Mouse (Mus musculus): ENCODE data around the gene Slpi. TPM values are rescaled to one million over a fixed set of nuclear protein-coding genes. Genes with fewer than 3 reads are reported as not detected.

The Slpi gene
- total and polyA plus RNA-seq, 2 experiments: 1.4 to 4.5 TPM

DNA sequence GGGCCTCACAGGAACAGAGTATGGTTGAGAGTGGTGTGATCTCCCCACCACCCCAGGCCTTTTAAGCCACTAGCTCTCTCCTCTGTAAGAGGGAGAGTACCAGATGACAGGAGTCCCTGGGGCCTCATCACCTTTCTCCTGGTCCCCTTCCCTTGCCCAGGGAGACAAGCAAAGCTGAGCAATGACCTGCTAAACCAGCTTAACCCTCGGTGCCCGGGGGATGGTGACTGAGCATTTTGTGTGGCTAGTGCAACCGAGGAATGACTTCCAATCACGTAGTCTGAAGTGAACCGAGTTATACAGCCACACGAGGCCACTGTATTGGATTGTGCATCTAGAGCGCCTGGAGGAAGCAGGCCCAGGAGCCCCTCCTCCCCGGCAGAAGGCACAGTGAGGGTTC lies 35.5 kb upstream of the Slpi start:
- Histone ChIP-seq H3K79me2 (ENCODE audit: control insufficient read depth, insufficient read depth, low read length) (no peaks in the 10 kb centered on the region), H3K27me3 (ENCODE audit: control insufficient read depth, insufficient read depth, low read length) (no peaks in the 10 kb centered on the region), H3K27ac (replicated peaks; ENCODE audit: insufficient read depth, low read depth, low read length) (peak overlapping the region; percentile 54), H3K36me3 (ENCODE audit: control insufficient read depth, insufficient read depth, low read length) (peaks cover 49% of the 10 kb centered on the region), H3K9ac (ENCODE audit: low read depth, low read length) (peak overlapping the region; percentile 29; the same call in 1 of the 2 replicates), H3K4me1 (ENCODE audit: control insufficient read depth, insufficient read depth, low read length) (peaks cover 51% of the 10 kb centered on the region), H3K4me3 (ENCODE audit: insufficient read depth, low read depth, low read length) (no peak overlapping the region)
- DNase-seq (ENCODE audit: extremely low read depth, low read depth, low spot score): peak; percentile 59
- TF ChIP-seq CTCF (IDR thresholded peaks at IDR 0.05; ENCODE audit: low read depth, low read length): no peak
- no peak for TF ChIP-seq POLR2A (IDR thresholded peaks at IDR 0.05; ENCODE audit: extremely low read depth, insufficient read depth, low read length)
- 62% methylated on average over 8 of the region's 8 CpGs for WGBS

DNA sequence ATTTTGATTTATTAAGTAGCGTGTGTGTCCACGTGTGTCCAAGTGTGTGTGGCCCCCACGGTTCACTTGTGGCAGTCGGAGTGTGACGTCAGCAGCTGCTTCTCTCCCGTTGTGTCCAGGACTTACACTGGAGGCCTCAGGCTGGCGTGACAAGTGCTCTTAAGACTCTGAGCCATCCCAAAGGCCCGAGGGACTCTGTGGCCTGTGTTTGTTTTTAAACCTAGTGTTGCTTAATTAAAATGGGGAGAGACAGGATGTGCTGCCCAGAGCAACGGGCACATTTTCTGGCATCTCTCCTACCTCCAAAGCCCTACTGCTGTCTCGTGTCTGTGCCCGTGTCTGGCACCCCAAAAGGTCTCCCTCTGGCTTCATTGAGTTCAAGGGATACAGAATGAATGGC lies 34.6 kb upstream of the Slpi start:
- peak; percentile 93 for DNase-seq (ENCODE audit: extremely low read depth, low read depth, low spot score)
- H3K36me3 ChIP-seq (ENCODE audit: control insufficient read depth, insufficient read depth, low read length): peaks cover 39% of the 10 kb centered on the region
- H3K27me3 ChIP-seq (ENCODE audit: control insufficient read depth, insufficient read depth, low read length): no peaks in the 10 kb centered on the region
- H3K79me2 ChIP-seq (ENCODE audit: control insufficient read depth, insufficient read depth, low read length): no peaks in the 10 kb centered on the region
- peaks cover 50% of the 10 kb centered on the region for H3K4me1 ChIP-seq (ENCODE audit: control insufficient read depth, insufficient read depth, low read length)
- peak overlapping the region; percentile 89 for H3K27ac ChIP-seq (replicated peaks; ENCODE audit: insufficient read depth, low read depth, low read length)
- 27% methylated on average over 11 of the region's 11 CpGs for WGBS
- H3K9ac ChIP-seq (ENCODE audit: low read depth, low read length): peak overlapping the region; percentile 42; the same call in 1 of the 2 replicates
- no peak overlapping the region for H3K4me3 ChIP-seq (ENCODE audit: insufficient read depth, low read depth, low read length)
- TF ChIP-seq POLR2A (IDR thresholded peaks at IDR 0.05; ENCODE audit: extremely low read depth, insufficient read depth, low read length) (0 out of 2 replicates have a peak, but pooled peaks have one; percentile 38), CTCF (IDR thresholded peaks at IDR 0.05; ENCODE audit: low read depth, low read length) (peak; percentile 4; the same call in 1 of the 2 replicates)

DNA sequence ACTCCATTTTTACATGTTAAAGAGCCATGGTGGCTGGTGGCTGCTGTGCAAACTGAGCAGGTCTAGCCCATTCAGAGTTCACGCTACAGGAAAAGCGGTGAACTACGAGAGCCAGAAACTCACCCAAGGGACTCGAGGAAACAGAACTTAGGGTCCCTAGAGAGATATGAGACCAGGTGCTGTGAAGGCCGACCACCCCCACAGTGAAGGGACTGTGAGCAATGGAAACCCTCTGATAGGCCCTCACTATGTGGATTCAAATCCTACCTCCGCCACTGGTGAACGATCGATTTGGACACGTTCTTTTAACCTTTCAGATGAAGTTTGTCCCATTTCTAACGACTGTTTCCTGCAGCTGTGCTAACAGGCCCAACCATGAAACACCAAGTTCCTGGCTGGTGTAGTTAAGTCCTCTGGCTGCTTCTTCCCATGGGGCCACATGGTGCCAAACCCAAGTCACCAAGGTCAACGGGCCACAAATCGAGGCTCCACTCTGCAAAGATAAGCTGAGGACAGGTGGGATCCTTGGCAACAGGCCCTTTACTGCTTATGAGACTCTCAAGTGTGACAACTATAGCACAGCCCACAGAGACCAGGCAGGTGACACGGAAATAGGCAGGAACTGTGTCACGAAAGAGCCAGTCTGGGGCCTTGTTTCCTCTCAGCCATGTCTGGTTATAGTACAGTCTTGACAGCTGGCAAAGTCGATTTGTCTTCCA lies 33.9 kb upstream of the Slpi start:
- no peak for TF ChIP-seq POLR2A (IDR thresholded peaks at IDR 0.05; ENCODE audit: extremely low read depth, insufficient read depth, low read length)
- no peak for TF ChIP-seq CTCF (IDR thresholded peaks at IDR 0.05; ENCODE audit: low read depth, low read length)

GRCm38 (mm10) chr2:164421979-164422378 lies 33.1 kb upstream of the Slpi start:
- no peak for TF ChIP-seq POLR2A (IDR thresholded peaks at IDR 0.05; ENCODE audit: extremely low read depth, insufficient read depth, low read length)
- no peak for TF ChIP-seq CTCF (IDR thresholded peaks at IDR 0.05; ENCODE audit: low read depth, low read length)
- DNase-seq (ENCODE audit: extremely low read depth, low read depth, low spot score): peak; percentile 88
- Histone ChIP-seq H3K4me1 (ENCODE audit: control insufficient read depth, insufficient read depth, low read length) (peaks cover 45% of the 10 kb centered on the region), H3K36me3 (ENCODE audit: control insufficient read depth, insufficient read depth, low read length) (peaks cover 24% of the 10 kb centered on the region), H3K27ac (replicated peaks; ENCODE audit: insufficient read depth, low read depth, low read length) (peak overlapping the region; percentile 89), H3K79me2 (ENCODE audit: control insufficient read depth, insufficient read depth, low read length) (no peaks in the 10 kb centered on the region), H3K27me3 (ENCODE audit: control insufficient read depth, insufficient read depth, low read length) (no peaks in the 10 kb centered on the region), H3K4me3 (ENCODE audit: insufficient read depth, low read depth, low read length) (no peak overlapping the region), H3K9ac (ENCODE audit: low read depth, low read length) (peak overlapping the region; percentile 16)
- WGBS: 17% methylated on average over 8 of the region's 8 CpGs

More for the DNA sequence above, 33.9 kb upstream of the Slpi start:
- peak; percentile 96 for DNase-seq (ENCODE audit: extremely low read depth, low read depth, low spot score)
- Histone ChIP-seq H3K4me3 (ENCODE audit: insufficient read depth, low read depth, low read length) (no peak overlapping the region), H3K36me3 (ENCODE audit: control insufficient read depth, insufficient read depth, low read length) (peaks cover 33% of the 10 kb centered on the region), H3K79me2 (ENCODE audit: control insufficient read depth, insufficient read depth, low read length) (no peaks in the 10 kb centered on the region), H3K27me3 (ENCODE audit: control insufficient read depth, insufficient read depth, low read length) (no peaks in the 10 kb centered on the region), H3K9ac (ENCODE audit: low read depth, low read length) (peak overlapping the region; percentile 20), H3K27ac (replicated peaks; ENCODE audit: insufficient read depth, low read depth, low read length) (peak overlapping the region; percentile 89), H3K4me1 (ENCODE audit: control insufficient read depth, insufficient read depth, low read length) (peaks cover 49% of the 10 kb centered on the region)
- WGBS: 26% methylated on average over 15 of the region's 15 CpGs

- Histone ChIP-seq H3K79me2 (ENCODE audit: control insufficient read depth, insufficient read depth, low read length) (no peaks in the 10 kb centered on the region), H3K4me1 (ENCODE audit: control insufficient read depth, insufficient read depth, low read length) (peaks cover 40% of the 10 kb centered on the region), H3K4me3 (ENCODE audit: insufficient read depth, low read depth, low read length) (no peak overlapping the region), H3K27me3 (ENCODE audit: control insufficient read depth, insufficient read depth, low read length) (no peaks in the 10 kb centered on the region), H3K36me3 (ENCODE audit: control insufficient read depth, insufficient read depth, low read length) (peaks cover 18% of the 10 kb centered on the region; the same call in 1 of the 2 replicates), H3K27ac (replicated peaks; ENCODE audit: insufficient read depth, low read depth, low read length) (peak overlapping the region; percentile 89), H3K9ac (ENCODE audit: low read depth, low read length) (no peak overlapping the region; the same call in 1 of the 2 replicates)
- 24% methylated on average over 7 of the region's 7 CpGs for WGBS
- peak; percentile 95 for DNase-seq (ENCODE audit: extremely low read depth, low read depth, low spot score)
- no peak for TF ChIP-seq CTCF (IDR thresholded peaks at IDR 0.05; ENCODE audit: low read depth, low read length)
- TF ChIP-seq POLR2A (IDR thresholded peaks at IDR 0.05; ENCODE audit: extremely low read depth, insufficient read depth, low read length): no peak
Measured at GRCm38 (mm10) chr2:164421306-164421705, 32.4 kb upstream of the Slpi start.

- DNase-seq (ENCODE audit: extremely low read depth, low read depth, low spot score): peak; percentile 26
- Histone ChIP-seq H3K9ac (ENCODE audit: low read depth, low read length) (no peak overlapping the region), H3K27me3 (ENCODE audit: control insufficient read depth, insufficient read depth, low read length) (no peaks in the 10 kb centered on the region), H3K4me3 (ENCODE audit: insufficient read depth, low read depth, low read length) (no peak overlapping the region), H3K4me1 (ENCODE audit: control insufficient read depth, insufficient read depth, low read length) (peaks cover 30% of the 10 kb centered on the region), H3K36me3 (ENCODE audit: control insufficient read depth, insufficient read depth, low read length) (peaks cover 1% of the 10 kb centered on the region; the same call in 1 of the 2 replicates), H3K79me2 (ENCODE audit: control insufficient read depth, insufficient read depth, low read length) (no peaks in the 10 kb centered on the region), H3K27ac (replicated peaks; ENCODE audit: insufficient read depth, low read depth, low read length) (no peak overlapping the region)
- WGBS: 22% methylated on average over 3 of the region's 3 CpGs
- TF ChIP-seq POLR2A (IDR thresholded peaks at IDR 0.05; ENCODE audit: extremely low read depth, insufficient read depth, low read length) (no peak), CTCF (IDR thresholded peaks at IDR 0.05; ENCODE audit: low read depth, low read length) (no peak)
Measured at GRCm38 (mm10) chr2:164419489-164419888, 30.6 kb upstream of the Slpi start.

Measured in liver, adult 2 months (tissue).